Mouse (Mus musculus): ENCODE results near the gene Shisa5. TPM values are rescaled to one million over a fixed set of nuclear protein-coding genes. Genes with fewer than 3 reads are reported as not detected.

The Shisa5 gene
- polyA plus RNA-seq, 1 experiment from 2014 or later = 35.6 TPM

DNA sequence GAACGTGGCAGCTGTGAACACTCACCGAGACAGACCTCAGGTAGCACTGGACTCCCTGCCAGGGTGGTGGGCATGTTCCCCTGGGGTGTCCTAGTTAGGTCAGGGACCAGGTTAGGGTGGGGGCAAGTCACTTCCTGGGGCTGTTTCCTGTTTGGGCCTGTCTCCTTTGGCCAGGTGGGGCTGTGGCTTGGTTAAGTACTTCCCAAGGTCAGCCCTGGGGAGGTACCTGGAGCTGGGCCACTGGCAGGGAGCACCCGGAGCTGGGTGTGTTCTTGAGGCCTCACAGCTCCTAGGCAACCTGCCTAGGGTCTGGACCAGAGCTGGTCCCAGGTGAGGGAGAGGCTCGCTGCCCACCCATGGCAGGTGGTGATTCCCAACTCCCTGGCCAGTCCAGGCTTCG, 9.4 kb upstream of the Shisa5 start:
- Histone ChIP-seq H3K4me3 (replicated peaks) (no peak overlapping the region), H3K27ac (no peak overlapping the region), H3K36me3 (replicated peaks) (0 out of 2 replicates have a peak, but pooled peaks cover 4% of the 10 kb centered on the region), H3K9ac (no peak overlapping the region), H3K27me3 (no peaks in the 10 kb centered on the region), H3K9me3 (no peaks in the 10 kb centered on the region), H3K4me1 (no peaks in the 10 kb centered on the region), H3K4me2 (no peak overlapping the region)
- WGBS = 80% methylated on average over 5 of the region's 5 CpGs
- ATAC-seq (ENCODE audit: low FRiP score) = no peak

DNA sequence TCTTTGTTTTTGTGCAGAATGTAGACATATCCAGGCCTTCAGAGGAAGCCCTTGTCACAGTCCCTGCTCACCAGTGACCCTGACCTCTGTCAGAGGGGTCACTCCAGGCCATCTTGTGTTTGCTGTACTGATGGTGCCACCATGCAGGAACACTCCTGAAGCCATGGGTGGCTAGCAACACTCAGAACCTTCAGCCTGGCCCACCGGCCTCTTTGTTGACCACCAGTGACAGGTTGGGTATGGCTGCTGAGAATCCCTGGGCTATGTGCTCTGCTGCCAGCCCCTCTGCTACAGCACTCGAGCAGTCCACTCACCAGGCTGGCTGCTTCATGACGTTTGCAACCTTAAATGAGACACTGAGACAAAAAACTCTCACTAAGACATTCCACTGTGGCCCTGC, 8.1 kb upstream of the Shisa5 start:
- no peak overlapping the region for H3K4me3 ChIP-seq (replicated peaks)
- no peak overlapping the region for H3K9ac ChIP-seq
- H3K27ac ChIP-seq = no peak overlapping the region
- no peaks in the 10 kb centered on the region for H3K9me3 ChIP-seq
- H3K36me3 ChIP-seq (replicated peaks) = no peaks in the 10 kb centered on the region
- H3K4me1 ChIP-seq = no peaks in the 10 kb centered on the region
- no peaks in the 10 kb centered on the region for H3K27me3 ChIP-seq
- no peak for ATAC-seq (ENCODE audit: low FRiP score)
- H3K4me2 ChIP-seq = no peak overlapping the region
- 76% methylated on average over 3 of the region's 3 CpGs for WGBS

DNA sequence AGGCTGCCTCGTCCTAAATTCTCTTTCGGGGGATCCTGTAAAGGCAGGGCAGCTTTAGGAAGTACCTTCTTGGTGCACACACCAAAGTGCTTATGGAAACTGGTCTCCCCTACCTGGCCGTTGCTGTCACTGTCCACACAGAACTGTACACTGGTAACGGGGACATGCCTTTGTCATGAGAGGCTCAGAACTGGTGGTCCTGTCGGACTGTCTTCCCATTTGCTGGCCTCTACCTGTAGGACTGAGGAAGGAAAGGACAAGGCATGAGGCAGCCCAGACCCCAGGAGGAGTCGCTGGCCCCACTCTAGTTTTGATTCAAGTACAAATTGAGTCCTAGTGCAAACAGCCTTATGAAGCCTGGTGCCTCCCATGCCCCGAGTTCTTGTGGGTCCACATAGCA, 7.4 kb upstream of the Shisa5 start:
- Histone ChIP-seq H3K27me3 (no peaks in the 10 kb centered on the region), H3K9ac (no peak overlapping the region), H3K4me2 (no peak overlapping the region), H3K4me1 (no peaks in the 10 kb centered on the region), H3K4me3 (replicated peaks) (no peak overlapping the region), H3K36me3 (replicated peaks) (no peaks in the 10 kb centered on the region), H3K9me3 (no peaks in the 10 kb centered on the region), H3K27ac (no peak overlapping the region)
- 94% methylated on average over 7 of the region's 7 CpGs for WGBS
- no peak for ATAC-seq (ENCODE audit: low FRiP score)

DNA sequence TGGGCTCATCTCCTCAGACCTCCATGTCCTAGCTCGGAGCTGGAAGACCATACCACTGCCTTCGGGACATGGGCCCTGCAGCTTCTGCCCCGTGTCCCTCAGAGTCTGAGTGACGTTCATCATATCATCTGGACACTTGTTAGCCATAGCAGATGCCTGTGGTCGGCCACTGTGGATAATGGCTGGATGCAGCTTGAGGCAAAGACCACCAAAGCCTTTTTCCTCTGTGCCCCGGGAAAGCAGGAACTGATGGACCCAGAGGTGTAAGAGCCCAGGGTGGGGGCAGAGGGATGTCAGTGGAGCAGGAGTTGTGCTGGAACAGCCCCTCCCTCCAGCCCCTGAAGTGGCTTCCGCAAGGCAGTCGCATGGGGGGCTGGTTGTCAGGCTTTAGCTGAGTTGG, 6.7 kb upstream of the Shisa5 start:
- no peak overlapping the region for H3K27ac ChIP-seq

DNA sequence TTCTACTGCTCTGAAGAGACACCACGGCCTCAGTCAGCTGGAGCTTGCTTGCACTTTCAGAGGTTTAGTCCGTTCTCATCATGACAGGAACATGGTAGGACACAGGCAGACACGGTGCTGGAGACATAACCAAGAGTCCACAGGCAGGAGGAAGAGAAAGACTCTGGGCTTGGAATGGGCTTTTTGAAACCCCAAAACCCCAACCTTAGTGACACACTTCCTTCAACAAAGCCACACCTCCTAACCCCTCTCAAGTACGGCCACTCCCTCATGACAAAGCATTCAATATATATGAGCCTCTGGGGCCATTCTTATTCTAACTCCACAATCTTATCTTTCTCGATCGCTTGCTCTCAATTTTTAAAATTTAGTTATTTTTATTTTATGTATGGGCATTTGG, 5.9 kb upstream of the Shisa5 start:
- 87% methylated on average over 6 of the region's 6 CpGs for WGBS
- Histone ChIP-seq H3K27me3 (no peaks in the 10 kb centered on the region), H3K4me2 (no peak overlapping the region), H3K27ac (no peak overlapping the region), H3K9ac (no peak overlapping the region), H3K9me3 (no peaks in the 10 kb centered on the region), H3K4me1 (no peaks in the 10 kb centered on the region), H3K4me3 (replicated peaks) (no peak overlapping the region), H3K36me3 (replicated peaks) (no peaks in the 10 kb centered on the region)
- ATAC-seq (ENCODE audit: low FRiP score) = no peak

More for the DNA sequence above, 6.7 kb upstream of the Shisa5 start:
- no peak overlapping the region for H3K9ac ChIP-seq
- no peaks in the 10 kb centered on the region for H3K27me3 ChIP-seq
- no peaks in the 10 kb centered on the region for H3K4me1 ChIP-seq
- H3K4me2 ChIP-seq = no peak overlapping the region
- no peaks in the 10 kb centered on the region for H3K36me3 ChIP-seq (replicated peaks)
- no peaks in the 10 kb centered on the region for H3K9me3 ChIP-seq
- ATAC-seq (ENCODE audit: low FRiP score) = no peak
- H3K4me3 ChIP-seq (replicated peaks) = no peak overlapping the region
- 86% methylated on average over 8 of the region's 8 CpGs for WGBS

DNA sequence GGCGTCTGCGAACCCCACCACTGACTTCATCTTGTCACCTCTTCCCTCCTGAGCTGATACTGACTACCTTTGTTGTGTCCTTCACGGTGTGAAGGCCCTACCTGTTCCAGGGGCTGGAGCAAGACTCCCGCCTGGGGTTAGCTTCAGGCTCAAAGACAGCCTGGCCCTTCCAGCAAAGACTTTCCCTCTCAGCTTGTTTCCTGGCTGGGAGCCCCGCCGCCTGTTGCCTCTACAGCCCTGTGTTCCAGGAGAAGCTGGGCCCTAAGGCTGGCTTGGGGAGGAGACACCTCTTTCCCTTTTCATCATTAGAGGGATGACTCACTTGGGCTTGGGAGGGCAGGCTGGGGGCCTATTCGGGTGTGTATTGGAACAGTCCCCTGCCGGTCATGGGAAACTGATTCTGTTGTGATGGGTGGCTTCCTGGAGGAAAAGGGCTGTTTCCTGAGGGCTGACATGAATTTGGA, 568 bp downstream of the Shisa5 start:
- Histone ChIP-seq H3K9me3 (no peaks in the 10 kb centered on the region), H3K36me3 (replicated peaks) (no peaks in the 10 kb centered on the region), H3K27ac (no peak overlapping the region), H3K27me3 (no peaks in the 10 kb centered on the region), H3K4me3 (replicated peaks) (peak overlapping the region; percentile 66), H3K9ac (peak overlapping the region; percentile 68), H3K4me1 (peaks cover 14% of the 10 kb centered on the region; the same call in 1 of the 2 replicates), H3K4me2 (peak overlapping the region; percentile 87)
- WGBS = 17% methylated on average over 8 of the region's 8 CpGs
- peak; percentile 23 for ATAC-seq (ENCODE audit: low FRiP score)

DNA sequence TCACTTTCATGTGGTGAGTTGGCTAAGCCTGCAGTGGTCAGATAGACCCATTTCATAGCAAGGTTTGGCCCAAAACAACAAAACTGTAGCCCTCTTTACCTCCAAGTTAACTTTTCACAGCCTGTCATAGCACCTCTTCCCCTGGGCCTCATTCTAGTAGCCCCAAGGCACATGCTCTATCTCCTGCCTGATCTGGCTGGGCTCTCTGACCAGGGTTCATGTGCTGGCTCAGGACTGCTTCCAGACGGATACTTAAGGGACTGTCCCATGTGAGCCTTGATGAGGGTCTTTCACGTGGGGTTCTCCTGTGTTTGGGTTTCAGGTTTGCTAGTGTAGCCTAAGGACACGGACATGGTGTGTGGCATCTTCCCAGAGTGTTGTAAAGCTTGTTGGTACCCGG, 1.3 kb downstream of the Shisa5 start:
- ATAC-seq (ENCODE audit: low FRiP score) = no peak
- WGBS = 79% methylated on average over 4 of the region's 4 CpGs
- Histone ChIP-seq H3K4me1 (peaks cover 14% of the 10 kb centered on the region; the same call in 1 of the 2 replicates), H3K9me3 (no peaks in the 10 kb centered on the region), H3K9ac (no peak overlapping the region), H3K4me2 (no peak overlapping the region), H3K4me3 (replicated peaks) (no peak overlapping the region), H3K36me3 (replicated peaks) (no peaks in the 10 kb centered on the region), H3K27ac (no peak overlapping the region), H3K27me3 (no peaks in the 10 kb centered on the region)

DNA sequence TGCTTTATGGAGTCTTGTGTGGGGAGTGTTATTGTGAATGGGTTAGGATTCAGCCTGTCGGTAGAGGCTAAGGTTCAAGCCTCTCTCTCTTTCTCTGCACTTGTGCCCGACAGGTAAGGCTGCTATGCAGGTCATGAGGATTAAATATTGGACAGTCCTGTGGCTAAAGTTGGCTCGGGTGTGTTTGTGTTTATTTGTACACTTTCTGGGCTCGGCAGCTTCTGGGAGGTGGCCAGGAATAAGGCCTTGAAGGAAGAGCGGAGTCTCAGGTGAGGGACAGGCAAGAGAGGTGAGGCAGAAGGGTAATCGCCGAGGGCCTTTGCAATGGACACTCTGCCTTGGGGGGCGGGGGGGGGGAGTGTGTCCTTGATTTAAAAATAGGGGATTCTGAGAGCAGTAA, 1.9 kb downstream of the Shisa5 start:
- Histone ChIP-seq H3K4me2 (no peak overlapping the region), H3K27me3 (no peaks in the 10 kb centered on the region), H3K36me3 (replicated peaks) (no peaks in the 10 kb centered on the region), H3K27ac (no peak overlapping the region), H3K9me3 (no peaks in the 10 kb centered on the region), H3K4me3 (replicated peaks) (no peak overlapping the region), H3K9ac (no peak overlapping the region), H3K4me1 (peaks cover 14% of the 10 kb centered on the region; the same call in 1 of the 2 replicates)
- no peak for ATAC-seq (ENCODE audit: low FRiP score)
- 81% methylated on average over 8 of the region's 8 CpGs for WGBS

DNA sequence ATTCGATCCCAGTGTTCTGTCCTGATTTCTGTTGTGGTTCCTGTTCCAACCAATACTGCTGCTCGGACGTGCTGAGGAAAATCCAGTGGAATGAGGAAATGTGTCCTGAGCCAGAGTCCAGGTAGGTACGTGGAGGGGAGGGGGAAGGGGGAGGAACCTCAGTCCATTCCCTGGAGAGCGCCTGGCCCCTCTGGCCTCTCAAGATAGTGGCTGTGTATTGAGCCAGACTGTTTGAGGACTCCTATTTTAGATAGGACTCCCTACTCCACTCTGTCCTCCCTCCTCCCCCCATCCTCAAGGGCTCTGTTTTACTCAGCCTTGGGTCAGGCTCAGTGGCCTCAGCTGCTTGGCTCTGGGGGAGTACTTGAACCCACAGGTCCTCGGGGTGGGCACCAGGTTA, 2.5 kb downstream of the Shisa5 start:
- peaks cover 14% of the 10 kb centered on the region; the same call in 1 of the 2 replicates for H3K4me1 ChIP-seq
- ATAC-seq (ENCODE audit: low FRiP score) = no peak
- H3K27me3 ChIP-seq = no peaks in the 10 kb centered on the region

DNA sequence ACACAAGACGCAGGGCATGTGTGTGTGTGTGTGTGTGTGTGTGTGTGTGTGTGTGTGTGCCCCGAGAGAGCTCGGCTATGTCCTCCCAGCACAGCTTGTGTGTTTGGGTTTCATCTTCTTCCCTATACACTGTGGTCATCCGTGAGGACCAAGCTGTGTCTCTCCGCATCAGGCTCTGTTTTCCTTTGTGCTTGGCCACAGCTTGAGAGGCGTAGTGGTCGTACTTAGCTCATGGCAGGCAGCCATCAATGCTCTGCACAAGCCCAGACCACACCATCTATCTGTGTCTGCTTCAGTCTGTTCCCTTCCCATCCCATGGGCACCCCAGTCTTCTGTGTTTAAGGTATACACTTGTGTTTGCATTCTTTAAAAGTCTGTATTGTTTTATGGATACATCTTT, 3.0 kb downstream of the Shisa5 start:
- Histone ChIP-seq H3K36me3 (replicated peaks) (no peaks in the 10 kb centered on the region), H3K4me3 (replicated peaks) (no peak overlapping the region), H3K27ac (no peak overlapping the region), H3K9ac (no peak overlapping the region), H3K4me2 (no peak overlapping the region), H3K9me3 (no peaks in the 10 kb centered on the region), H3K4me1 (peaks cover 14% of the 10 kb centered on the region; the same call in 1 of the 2 replicates), H3K27me3 (no peaks in the 10 kb centered on the region)
- no peak for ATAC-seq (ENCODE audit: low FRiP score)
- WGBS = 86% methylated on average over 7 of the region's 7 CpGs

More for the DNA sequence above, 2.5 kb downstream of the Shisa5 start:
- H3K4me2 ChIP-seq = no peak overlapping the region
- H3K27ac ChIP-seq = no peak overlapping the region
- no peak overlapping the region for H3K9ac ChIP-seq
- no peak overlapping the region for H3K4me3 ChIP-seq (replicated peaks)
- H3K36me3 ChIP-seq (replicated peaks) = no peaks in the 10 kb centered on the region
- 70% methylated on average over 6 of the region's 6 CpGs for WGBS
- no peaks in the 10 kb centered on the region for H3K9me3 ChIP-seq

DNA sequence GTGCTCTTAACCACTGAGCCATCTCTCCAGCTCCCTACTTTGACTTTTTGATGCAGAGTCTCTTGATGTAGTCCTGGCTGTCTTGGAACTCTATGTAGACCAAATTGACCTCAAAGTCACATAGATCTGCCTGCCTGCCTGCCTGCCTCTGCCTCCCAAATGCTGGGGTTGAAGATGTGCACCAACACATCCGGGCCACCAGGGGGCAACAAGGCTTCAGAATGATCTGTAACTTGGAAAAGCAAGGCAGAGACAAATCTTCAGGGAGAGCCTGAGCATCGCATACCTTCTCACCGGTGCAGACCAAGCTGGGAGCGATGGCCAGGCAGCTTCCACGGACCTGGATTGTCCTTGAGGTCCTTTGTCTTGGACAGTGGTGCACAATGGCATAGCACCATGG, 7.9 kb downstream of the Shisa5 start:
- no peak overlapping the region for H3K4me3 ChIP-seq (replicated peaks)
- no peak for ATAC-seq (ENCODE audit: low FRiP score)
- no peak overlapping the region for H3K4me2 ChIP-seq
- WGBS = 36% methylated on average over 5 of the region's 5 CpGs
- H3K4me1 ChIP-seq = no peaks in the 10 kb centered on the region
- no peak overlapping the region for H3K9ac ChIP-seq
- H3K27me3 ChIP-seq = no peaks in the 10 kb centered on the region
- no peaks in the 10 kb centered on the region for H3K9me3 ChIP-seq
- no peak overlapping the region for H3K27ac ChIP-seq
- no peaks in the 10 kb centered on the region for H3K36me3 ChIP-seq (replicated peaks)

DNA sequence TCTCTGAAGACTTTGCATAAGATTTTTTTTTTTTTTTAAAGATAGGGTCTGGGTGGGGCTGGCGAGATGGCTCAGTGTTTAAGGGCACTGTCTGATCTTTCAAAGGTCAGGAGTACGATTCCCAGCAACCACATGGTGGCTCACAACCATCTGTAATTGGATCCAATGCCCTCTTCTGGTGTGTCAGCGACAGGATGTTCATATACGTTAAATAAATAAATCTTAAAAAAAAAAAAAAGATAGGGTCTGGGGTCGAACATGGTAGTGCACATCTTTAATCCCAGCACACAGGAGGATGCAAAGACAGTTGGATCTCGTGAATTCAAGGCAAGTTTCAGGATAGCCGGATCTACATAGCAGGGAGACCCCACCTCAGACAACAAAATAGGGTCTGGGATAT, 11.0 kb downstream of the Shisa5 start:
- Histone ChIP-seq H3K9me3 (no peaks in the 10 kb centered on the region), H3K4me3 (replicated peaks) (no peak overlapping the region), H3K4me2 (no peak overlapping the region), H3K9ac (no peak overlapping the region), H3K4me1 (peaks cover under 1% of the 10 kb centered on the region), H3K27me3 (no peaks in the 10 kb centered on the region), H3K36me3 (replicated peaks) (no peaks in the 10 kb centered on the region), H3K27ac (no peak overlapping the region)
- no peak for ATAC-seq (ENCODE audit: low FRiP score)
- WGBS = 82% methylated on average over 7 of the region's 7 CpGs

DNA sequence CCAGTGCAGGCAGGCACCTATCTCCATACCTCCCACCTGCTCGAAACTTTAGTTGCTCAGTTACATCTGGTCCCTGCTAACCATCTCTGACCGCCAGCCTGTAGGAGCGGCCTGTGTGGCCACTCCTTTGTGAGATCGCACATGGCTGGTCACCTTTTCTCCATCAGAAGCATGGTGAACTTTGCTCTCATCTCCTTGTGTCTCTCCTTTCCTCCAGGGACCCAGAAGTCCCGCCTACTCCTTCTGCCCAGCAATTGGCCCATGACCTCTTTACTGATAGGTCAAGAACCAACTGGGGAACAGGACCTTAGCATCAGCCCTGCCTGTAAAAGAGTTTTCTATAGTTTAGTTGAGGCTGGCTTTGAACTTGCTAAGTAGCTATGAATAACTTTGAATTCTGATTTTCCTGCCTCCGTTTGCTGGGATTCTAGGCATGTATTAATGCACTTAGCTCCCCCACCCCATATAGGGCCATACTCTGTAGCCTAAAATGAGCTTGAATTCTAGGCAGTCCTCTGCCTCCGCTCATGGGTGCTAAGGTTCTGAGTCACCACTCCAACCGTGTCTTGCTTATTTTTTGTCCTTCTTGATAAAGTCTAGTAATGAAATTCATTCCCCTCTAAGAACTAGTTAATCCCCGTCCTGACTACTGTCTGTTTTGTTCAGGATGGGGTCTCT, 11.8 kb downstream of the Shisa5 start:
- Histone ChIP-seq H3K9me3 (no peaks in the 10 kb centered on the region), H3K4me2 (no peak overlapping the region), H3K27me3 (no peaks in the 10 kb centered on the region), H3K4me1 (peaks cover 8% of the 10 kb centered on the region), H3K4me3 (replicated peaks) (no peak overlapping the region), H3K27ac (no peak overlapping the region), H3K36me3 (replicated peaks) (no peaks in the 10 kb centered on the region), H3K9ac (no peak overlapping the region)
- no peak for ATAC-seq (ENCODE audit: low FRiP score)
- WGBS = 83% methylated on average over 9 of the region's 9 CpGs

All from forebrain, embryonic 12.5 days (tissue).